Mouse (Mus musculus) hindbrain, embryonic 15.5 days (tissue): ENCODE results near the gene Lrp2. TPM values are rescaled to one million over a fixed set of nuclear protein-coding genes. Genes with fewer than 3 reads are reported as not detected.
A peak's percentile ranks its signal among the peaks of the same experiment; 100 is the strongest.

Experiments used
- ATAC-seq: fragments of 200-750 bp; cut with Nextera tagmentation; 2 replicates; pipeline ENCODE4 v1.8.0; 2017; ENCODE audit warnings: low read depth, moderate number of reproducible peaks, moderate TSS enrichment; ENCODE audit not compliant: low FRiP score
- H3K27ac ChIP-seq: fragments of 300-500 bp; sonication (generic); replicated peaks from 2 replicates; pipeline ENCODE4 v1.5.1; 2015; ENCODE audit warnings: mild to moderate bottlenecking, inconsistent platforms
- H3K27me3 ChIP-seq: fragments of 300-500 bp; sonication (generic); 2 replicates; pipeline ENCODE4 v1.6.1; 2015; ENCODE audit warnings: control low read depth, inconsistent platforms
- H3K36me3 ChIP-seq: fragments of 300-500 bp; sonication (generic); 2 replicates; pipeline ENCODE4 v1.6.1; 2015; ENCODE audit warnings: control low read depth, inconsistent platforms
- H3K4me1 ChIP-seq: fragments of 300-500 bp; sonication (generic); replicated peaks from 2 replicates; pipeline ENCODE4 v1.6.1; 2015; ENCODE audit warnings: control low read depth, inconsistent platforms
- H3K4me2 ChIP-seq: fragments of 300-500 bp; sonication (generic); 2 replicates; pipeline ENCODE4 v1.6.1; 2015; ENCODE audit warnings: moderate library complexity, mild to moderate bottlenecking, inconsistent platforms
- H3K4me3 ChIP-seq: fragments of 300-500 bp; sonication (generic); 2 replicates; pipeline ENCODE4 v1.5.1; 2015; ENCODE audit warnings: mild to moderate bottlenecking, inconsistent platforms
- H3K9ac ChIP-seq: fragments of 300-500 bp; sonication (generic); 2 replicates; pipeline ENCODE4 v1.6.1; 2015; ENCODE audit warnings: inconsistent platforms
- H3K9me3 ChIP-seq: fragments of 300-500 bp; sonication (generic); 2 replicates; pipeline ENCODE4 v1.6.1; 2016; ENCODE audit warnings: control low read depth, inconsistent platforms
- WGBS: fragments of 180-500 bp; shearing (Covaris S2); methylation state at CpG from one replicate; pipeline ENCODE4 v1.1.7; 2015; 5-methylcytosine and 5-hydroxymethylcytosine counted together
- polyA plus RNA-seq: library from polyadenylated mRNA; unstranded; fragments of >200 nt; fragmentation: Nextera tagmentation; extraction: Ambion mirVana; gene quantifications from 2 replicates; pipeline ENCODE4 v1.2.1, GENCODE M21; 2015

The Lrp2 gene
- polyA plus RNA-seq, 1 experiment from 2014 or later, result 1.2 TPM

- H3K9ac ChIP-seq, result no peak overlapping the region
- H3K9me3 ChIP-seq, result no peaks in the 10 kb centered on the region
- H3K4me1 ChIP-seq, result peaks cover 16% of the 10 kb centered on the region
- no peak for ATAC-seq
- 87% methylated on average over 2 of the region's 2 CpGs for WGBS
- no peak overlapping the region for H3K27ac ChIP-seq
- peaks cover 11% of the 10 kb centered on the region for H3K27me3 ChIP-seq
- H3K4me3 ChIP-seq, result no peak overlapping the region
- H3K36me3 ChIP-seq, result no peaks in the 10 kb centered on the region
- no peak overlapping the region for H3K4me2 ChIP-seq
These were observed 5.8 kb downstream of the Lrp2 start for GRCm38 (mm10) chr2:69580091-69580490.

- H3K4me3 ChIP-seq, result no peak overlapping the region
- H3K9ac ChIP-seq, result no peak overlapping the region
- H3K36me3 ChIP-seq, result no peaks in the 10 kb centered on the region
- H3K27ac ChIP-seq, result no peak overlapping the region
- WGBS, result 54% methylated on average over 8 of the region's 8 CpGs
- H3K4me1 ChIP-seq, result peaks cover 9% of the 10 kb centered on the region
- no peak overlapping the region for H3K4me2 ChIP-seq
- 0 out of 2 replicates have a peak, but pooled peaks cover 3% of the 10 kb centered on the region for H3K27me3 ChIP-seq
- no peaks in the 10 kb centered on the region for H3K9me3 ChIP-seq
- ATAC-seq, result no peak
These were observed 7.7 kb downstream of the Lrp2 start for GRCm38 (mm10) chr2:69578206-69578605.

- H3K9ac ChIP-seq, result no peak overlapping the region
- H3K27ac ChIP-seq, result no peak overlapping the region
- peaks cover 9% of the 10 kb centered on the region for H3K4me1 ChIP-seq
- WGBS, result 89% methylated on average over 1 of the region's 1 CpGs
- no peaks in the 10 kb centered on the region for H3K27me3 ChIP-seq
- ATAC-seq, result no peak
- H3K4me2 ChIP-seq, result no peak overlapping the region
- no peaks in the 10 kb centered on the region for H3K36me3 ChIP-seq
- H3K9me3 ChIP-seq, result no peaks in the 10 kb centered on the region
- H3K4me3 ChIP-seq, result no peak overlapping the region
These were observed 9.3 kb downstream of the Lrp2 start for GRCm38 (mm10) chr2:69576531-69576930.

- WGBS, result 67% methylated on average over 6 of the region's 6 CpGs
- Histone ChIP-seq H3K9ac (no peak overlapping the region), H3K27me3 (no peaks in the 10 kb centered on the region), H3K9me3 (no peaks in the 10 kb centered on the region), H3K4me1 (peaks cover 9% of the 10 kb centered on the region), H3K27ac (no peak overlapping the region), H3K36me3 (no peaks in the 10 kb centered on the region), H3K4me2 (no peak overlapping the region), H3K4me3 (no peak overlapping the region)
- no peak for ATAC-seq
These were observed 10.9 kb downstream of the Lrp2 start for GRCm38 (mm10) chr2:69574934-69575333.

GRCm38 (mm10) chr2:69574261-69574660 is 11.6 kb downstream of the Lrp2 start:
- no peak for ATAC-seq
- Histone ChIP-seq H3K4me2 (no peak overlapping the region), H3K4me3 (no peak overlapping the region), H3K36me3 (no peaks in the 10 kb centered on the region), H3K4me1 (peaks cover 9% of the 10 kb centered on the region), H3K27me3 (no peaks in the 10 kb centered on the region), H3K9ac (no peak overlapping the region), H3K27ac (no peak overlapping the region), H3K9me3 (no peaks in the 10 kb centered on the region)
- 81% methylated on average over 3 of the region's 3 CpGs for WGBS

- ATAC-seq, result no peak
- Histone ChIP-seq H3K4me3 (no peak overlapping the region), H3K27me3 (no peaks in the 10 kb centered on the region), H3K9ac (no peak overlapping the region), H3K9me3 (no peaks in the 10 kb centered on the region), H3K4me2 (no peak overlapping the region), H3K4me1 (peaks cover 9% of the 10 kb centered on the region), H3K36me3 (no peaks in the 10 kb centered on the region), H3K27ac (no peak overlapping the region)
These were observed 12.2 kb downstream of the Lrp2 start for GRCm38 (mm10) chr2:69573733-69574054.

GRCm38 (mm10) chr2:69573038-69573732 is 12.7 kb downstream of the Lrp2 start:
- Histone ChIP-seq H3K9me3 (no peaks in the 10 kb centered on the region), H3K4me2 (no peak overlapping the region), H3K4me1 (peaks cover 7% of the 10 kb centered on the region), H3K4me3 (no peak overlapping the region), H3K27me3 (no peaks in the 10 kb centered on the region), H3K9ac (no peak overlapping the region), H3K27ac (0 out of 2 replicates have a peak overlapping the region, but pooled peaks have one; percentile 34), H3K36me3 (no peaks in the 10 kb centered on the region)
- no peak for ATAC-seq
- 48% methylated on average over 5 of the region's 5 CpGs for WGBS

GRCm38 (mm10) chr2:69570556-69570955 is 15.3 kb downstream of the Lrp2 start:
- Histone ChIP-seq H3K27ac (no peak overlapping the region), H3K9me3 (no peaks in the 10 kb centered on the region)
- 58% methylated on average over 6 of the region's 6 CpGs for WGBS

GRCm38 (mm10) chr2:69566281-69566680 is 19.6 kb downstream of the Lrp2 start:
- Histone ChIP-seq H3K36me3 (no peaks in the 10 kb centered on the region), H3K4me1 (no peaks in the 10 kb centered on the region), H3K4me2 (no peak overlapping the region), H3K9ac (no peak overlapping the region), H3K27ac (no peak overlapping the region), H3K4me3 (no peak overlapping the region), H3K9me3 (no peaks in the 10 kb centered on the region), H3K27me3 (no peaks in the 10 kb centered on the region)
- no peak for ATAC-seq
- WGBS, result 70% methylated on average over 7 of the region's 7 CpGs

More at GRCm38 (mm10) chr2:69570556-69570955, 15.3 kb downstream of the Lrp2 start:
- Histone ChIP-seq H3K4me2 (no peak overlapping the region), H3K4me1 (no peaks in the 10 kb centered on the region), H3K9ac (no peak overlapping the region), H3K27me3 (no peaks in the 10 kb centered on the region), H3K4me3 (no peak overlapping the region), H3K36me3 (no peaks in the 10 kb centered on the region)
- ATAC-seq, result no peak

GRCm38 (mm10) chr2:69563492-69563891 is 22.4 kb downstream of the Lrp2 start:
- ATAC-seq, result no peak
- Histone ChIP-seq H3K36me3 (no peaks in the 10 kb centered on the region), H3K27ac (no peak overlapping the region), H3K9ac (no peak overlapping the region), H3K27me3 (no peaks in the 10 kb centered on the region), H3K4me3 (no peak overlapping the region), H3K4me1 (no peaks in the 10 kb centered on the region), H3K9me3 (no peaks in the 10 kb centered on the region), H3K4me2 (no peak overlapping the region)
- WGBS, result 84% methylated on average over 6 of the region's 6 CpGs

GRCm38 (mm10) chr2:69562761-69563160 is 23.1 kb downstream of the Lrp2 start:
- H3K36me3 ChIP-seq, result no peaks in the 10 kb centered on the region
- H3K4me2 ChIP-seq, result no peak overlapping the region
- no peaks in the 10 kb centered on the region for H3K9me3 ChIP-seq
- H3K4me3 ChIP-seq, result no peak overlapping the region
- no peaks in the 10 kb centered on the region for H3K27me3 ChIP-seq
- no peak overlapping the region for H3K27ac ChIP-seq
- no peak for ATAC-seq
- H3K9ac ChIP-seq, result no peak overlapping the region
- no peaks in the 10 kb centered on the region for H3K4me1 ChIP-seq
- 73% methylated on average over 5 of the region's 5 CpGs for WGBS

- Histone ChIP-seq H3K4me3 (no peak overlapping the region), H3K9ac (no peak overlapping the region), H3K9me3 (no peaks in the 10 kb centered on the region), H3K4me1 (no peaks in the 10 kb centered on the region), H3K27me3 (no peaks in the 10 kb centered on the region), H3K27ac (no peak overlapping the region), H3K4me2 (no peak overlapping the region), H3K36me3 (no peaks in the 10 kb centered on the region)
- WGBS, result 57% methylated on average over 4 of the region's 4 CpGs
- ATAC-seq, result no peak
These were observed 25.6 kb downstream of the Lrp2 start for GRCm38 (mm10) chr2:69560221-69560620.

GRCm38 (mm10) chr2:69559380-69559779 is 26.5 kb downstream of the Lrp2 start:
- no peaks in the 10 kb centered on the region for H3K9me3 ChIP-seq
- no peak overlapping the region for H3K4me3 ChIP-seq
- no peaks in the 10 kb centered on the region for H3K36me3 ChIP-seq
- no peak for ATAC-seq
- H3K27me3 ChIP-seq, result no peaks in the 10 kb centered on the region
- WGBS, result 73% methylated on average over 15 of the region's 15 CpGs
- H3K27ac ChIP-seq, result no peak overlapping the region
- H3K9ac ChIP-seq, result no peak overlapping the region
- no peaks in the 10 kb centered on the region for H3K4me1 ChIP-seq
- H3K4me2 ChIP-seq, result no peak overlapping the region
